Mouse (Mus musculus): ENCODE measurements around the gene Fbxo9. TPM values are rescaled to one million over a fixed set of nuclear protein-coding genes. Genes with fewer than 3 reads are reported as not detected.

Fbxo9 gene
- polyA plus RNA-seq, 2 experiments from 2014 or later = 25.4 to 29.3 TPM

- ATAC-seq = no peak
Observed at GRCm38 (mm10) chr9:78064121-78064520, 44.7 kb downstream of the Fbxo9 start.

GRCm38 (mm10) chr9:78062392-78062791 is 46.5 kb downstream of the Fbxo9 start:
- ATAC-seq = no peak

- no peak for ATAC-seq
Observed at GRCm38 (mm10) chr9:78059525-78060120, 49.2 kb downstream of the Fbxo9 start.

- no peak for ATAC-seq
Observed at GRCm38 (mm10) chr9:78054298-78054697, 54.6 kb downstream of the Fbxo9 start.

GRCm38 (mm10) chr9:78053821-78054220 is 55.0 kb downstream of the Fbxo9 start:
- no peak for ATAC-seq

- ATAC-seq = no peak
Observed at GRCm38 (mm10) chr9:78051677-78052076, 57.2 kb downstream of the Fbxo9 start, which contains the start of gene Gcm1. Gene Gcm1 (plus strand): TSS chr9:78051924.

GRCm38 (mm10) chr9:78050452-78050970 is 58.4 kb downstream of the Fbxo9 start:
- no peak for ATAC-seq

- ATAC-seq = no peak
Observed at GRCm38 (mm10) chr9:78046755-78047154, 62.1 kb downstream of the Fbxo9 start.

- no peak for ATAC-seq
Observed at GRCm38 (mm10) chr9:78045171-78045570, 63.7 kb downstream of the Fbxo9 start.

GRCm38 (mm10) chr9:78038755-78039489 is 69.9 kb downstream of the Fbxo9 start:
- peak; percentile 97 for ATAC-seq

GRCm38 (mm10) chr9:78035831-78036230 is 73.0 kb downstream of the Fbxo9 start:
- no peak for ATAC-seq

- ATAC-seq = no peak
Observed at GRCm38 (mm10) chr9:78035296-78035695, 73.6 kb downstream of the Fbxo9 start.

GRCm38 (mm10) chr9:78032930-78033329 is 75.9 kb downstream of the Fbxo9 start:
- no peak for ATAC-seq

Other genes starting within 250 kb of the Fbxo9 start
- 100 to 1,000 TPM; 173 to 183 TPM for gene Elovl5, start 191.7 kb downstream of the Fbxo9 start, polyA plus RNA-seq (2017; shearing (Covaris generic))
- not detected for gene Gcm1, start 57.1 kb downstream of the Fbxo9 start, polyA plus RNA-seq (2017; shearing (Covaris generic))
- gene Ick, start 127 bp upstream of the Fbxo9 start, polyA plus RNA-seq (2017; shearing (Covaris generic)) = 10 to 100 TPM in 1 of 2 experiments, 1 to 10 TPM in 1; 9.0 to 10.2 TPM
- gene Gsta4, start 73.7 kb upstream of the Fbxo9 start, polyA plus RNA-seq (2017; shearing (Covaris generic)) = 10 to 100 TPM; 64.6 to 66.5 TPM
- gene Gsta1, start 121.6 kb upstream of the Fbxo9 start, polyA plus RNA-seq (2017; shearing (Covaris generic)) = not detected
- gene Gm3776, start 148.1 kb upstream of the Fbxo9 start, polyA plus RNA-seq (2017; shearing (Covaris generic)) = not detected
- gene Gm10639, start 180.9 kb upstream of the Fbxo9 start, polyA plus RNA-seq (2017; shearing (Covaris generic)) = not detected
- gene Omt2a, start 205.7 kb upstream of the Fbxo9 start, polyA plus RNA-seq (2017; shearing (Covaris generic)) = not detected
- not detected for gene Omt2b, start 218.5 kb upstream of the Fbxo9 start, polyA plus RNA-seq (2017; shearing (Covaris generic))
- not detected for gene Gsta2, start 246.7 kb upstream of the Fbxo9 start, polyA plus RNA-seq (2017; shearing (Covaris generic))